Mouse (Mus musculus) midbrain, postnatal 0 days (tissue): ENCODE measurements at regions not wholly inside any gene's neighbourhood (a gene's known extent, or its start where the extent isn't known, plus 50 kb on each side); places are given as distances from the start of the nearest gene placed in this dataset.
A peak's percentile ranks its signal among the peaks of the same experiment; 100 is the strongest.
"Not testable (repeated sequence)": the region's sequence is repeated elsewhere in the genome, so short reads cannot be mapped to it uniquely, and the experiment has no call there.

ENCODE experiments used
- ATAC-seq: fragments of 200-750 bp; cut with Nextera tagmentation; 2 replicates; pipeline ENCODE4 v1.8.0; 2017; ENCODE audit warnings: moderate number of reproducible peaks, mild to moderate bottlenecking, moderate TSS enrichment, moderate library complexity; ENCODE audit not compliant: low FRiP score
- DNase-seq: peaks from one replicate; pipeline ENCODE4 v3.0.0-alpha.2; 2015; ENCODE audit warnings: low spot score
- H3K27ac ChIP-seq: fragments of 300-500 bp; sonication (generic); 2 replicates; pipeline ENCODE4 v1.5.1; 2014; ENCODE audit warnings: low read depth, mild to moderate bottlenecking, low read length, mixed read lengths
- H3K27me3 ChIP-seq: fragments of 300-500 bp; sonication (generic); 2 replicates; pipeline ENCODE4 v1.6.1; 2014; ENCODE audit warnings: low read length, control low read depth, mixed read lengths; ENCODE audit not compliant: insufficient read depth
- H3K36me3 ChIP-seq: fragments of 300-500 bp; sonication (generic); 2 replicates; pipeline ENCODE4 v1.6.1; 2014; ENCODE audit warnings: low read length, control low read depth, mixed read lengths; ENCODE audit not compliant: insufficient read depth
- H3K4me1 ChIP-seq: fragments of 300-500 bp; sonication (generic); 2 replicates; pipeline ENCODE4 v1.6.1; 2014; ENCODE audit warnings: mild to moderate bottlenecking, control low read depth, antibody characterized with exemption, low read length, mixed read lengths; ENCODE audit not compliant: insufficient read depth
- H3K4me2 ChIP-seq: fragments of 300-500 bp; sonication (generic); 2 replicates; pipeline ENCODE4 v1.6.1; 2014; ENCODE audit warnings: low read depth, mild to moderate bottlenecking, low read length, mixed read lengths; ENCODE audit not compliant: poor library complexity, severe bottlenecking
- H3K4me3 ChIP-seq: fragments of 300-500 bp; sonication (generic); 2 replicates; pipeline ENCODE4 v1.5.1; 2014; ENCODE audit warnings: low read depth, mild to moderate bottlenecking, low read length, moderate library complexity
- H3K9ac ChIP-seq: fragments of 300-500 bp; sonication (generic); replicated peaks from 2 replicates; pipeline ENCODE4 v1.6.1; 2014; ENCODE audit warnings: mild to moderate bottlenecking, low read length, moderate library complexity, mixed read lengths; ENCODE audit not compliant: poor library complexity, severe bottlenecking
- H3K9me3 ChIP-seq: fragments of 300-500 bp; sonication (generic); 2 replicates; pipeline ENCODE4 v1.6.1; 2016; ENCODE audit warnings: low read length, control low read depth
- CTCF ChIP-seq: IDR thresholded peaks from 2 replicates; pipeline ENCODE4 v1.5.1; 2016; ENCODE audit warnings: antibody characterized with exemption, mild to moderate bottlenecking
- WGBS: fragments of 180-500 bp; shearing (Covaris S2); extraction: QIAGEN DNeasy Blood & Tissue Kit; methylation state at CpG from one replicate; pipeline ENCODE4 v1.1.7; 2014; 5-methylcytosine and 5-hydroxymethylcytosine counted together

- H3K27me3 ChIP-seq = no peaks in the 10 kb centered on the region
- peak; percentile 2 for DNase-seq
- no peak overlapping the region for H3K9ac ChIP-seq
- H3K36me3 ChIP-seq = no peaks in the 10 kb centered on the region
- no peak overlapping the region for H3K4me3 ChIP-seq
- WGBS = 52% methylated on average over 2 of the region's 2 CpGs
- no peak overlapping the region for H3K27ac ChIP-seq
- no peaks in the 10 kb centered on the region for H3K4me1 ChIP-seq
- TF ChIP-seq CTCF = no peak
- H3K9me3 ChIP-seq = no peaks in the 10 kb centered on the region
- no peak for ATAC-seq
- H3K4me2 ChIP-seq = no peak overlapping the region
Measured at GRCm38 (mm10) chr2:107935336-107935735, 644.9 kb downstream of the Kcna4 start.

- no peaks in the 10 kb centered on the region for H3K27me3 ChIP-seq
- ATAC-seq = no peak
- WGBS = 68% methylated on average over 2 of the region's 2 CpGs
Measured at GRCm38 (mm10) chr2:107935775-107936174, 645.3 kb downstream of the Kcna4 start.

DNA sequence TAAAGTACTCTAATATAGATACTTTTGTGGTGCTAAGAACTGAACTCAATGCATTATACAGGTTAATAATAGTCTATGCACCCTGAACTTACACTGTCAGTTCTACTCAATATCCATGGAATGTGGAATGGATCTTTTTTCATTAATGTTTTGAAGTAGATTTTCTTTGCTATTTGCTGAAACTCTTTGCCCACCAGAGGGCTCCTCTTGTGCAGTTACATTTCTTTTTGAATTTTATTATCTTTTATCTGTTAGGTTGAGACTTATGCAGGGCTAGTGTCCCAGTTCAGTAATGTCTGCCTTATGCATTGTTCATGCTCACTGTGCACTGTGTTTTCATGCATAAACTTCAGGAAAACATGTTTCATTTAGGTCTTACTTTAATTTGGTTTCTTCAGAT lies 650.9 kb downstream of the Kcna4 start:
- Histone ChIP-seq H3K9me3 (no peaks in the 10 kb centered on the region), H3K9ac (no peak overlapping the region), H3K4me2 (no peak overlapping the region), H3K36me3 (no peaks in the 10 kb centered on the region), H3K4me1 (no peaks in the 10 kb centered on the region), H3K27ac (no peak overlapping the region), H3K4me3 (no peak overlapping the region), H3K27me3 (no peaks in the 10 kb centered on the region)
- TF ChIP-seq CTCF = peak; percentile 52
- no peak for ATAC-seq
- DNase-seq = peak; percentile 2

More at GRCm38 (mm10) chr2:107935775-107936174, 645.3 kb downstream of the Kcna4 start:
- no peak for TF ChIP-seq CTCF
- H3K4me2 ChIP-seq = no peak overlapping the region
- no peak overlapping the region for H3K4me3 ChIP-seq
- no peak overlapping the region for H3K27ac ChIP-seq
- no peaks in the 10 kb centered on the region for H3K9me3 ChIP-seq
- no peaks in the 10 kb centered on the region for H3K4me1 ChIP-seq
- H3K9ac ChIP-seq = no peak overlapping the region
- no peaks in the 10 kb centered on the region for H3K36me3 ChIP-seq
- DNase-seq = peak; percentile 30

- no peak overlapping the region for H3K4me3 ChIP-seq
- no peak overlapping the region for H3K4me2 ChIP-seq
- no peak overlapping the region for H3K27ac ChIP-seq
- no peak overlapping the region for H3K9ac ChIP-seq
- peak; percentile 71 for TF ChIP-seq CTCF
- WGBS = 2% methylated on average over 3 of the region's 3 CpGs
- DNase-seq (peak; percentile 69), ATAC-seq (no peak)
- no peaks in the 10 kb centered on the region for H3K27me3 ChIP-seq
- no peaks in the 10 kb centered on the region for H3K36me3 ChIP-seq
- no peaks in the 10 kb centered on the region for H3K9me3 ChIP-seq
- H3K4me1 ChIP-seq = no peaks in the 10 kb centered on the region
Measured at GRCm38 (mm10) chr2:107945837-107946451, 655.5 kb downstream of the Kcna4 start.

GRCm38 (mm10) chr2:107955608-107956127 lies 665.2 kb downstream of the Kcna4 start:
- WGBS = 89% methylated on average over 9 of the region's 9 CpGs
- not testable (repeated sequence) for DNase-seq

GRCm38 (mm10) chr2:107963921-107964320 lies 673.5 kb downstream of the Kcna4 start:
- not testable (repeated sequence) for H3K27me3 ChIP-seq
- 91% methylated on average over 8 of the region's 8 CpGs for WGBS

More at GRCm38 (mm10) chr2:107955608-107956127, 665.2 kb downstream of the Kcna4 start:
- H3K4me3 ChIP-seq, H3K4me2 ChIP-seq, H3K36me3 ChIP-seq, H3K4me1 ChIP-seq, H3K9me3 ChIP-seq, H3K9ac ChIP-seq, H3K27me3 ChIP-seq, H3K27ac ChIP-seq, ATAC-seq: not testable (repeated sequence)

More at GRCm38 (mm10) chr2:107963921-107964320, 673.5 kb downstream of the Kcna4 start:
- not testable (repeated sequence) for H3K4me1 ChIP-seq, DNase-seq, ATAC-seq, H3K9me3 ChIP-seq, H3K27ac ChIP-seq, H3K4me2 ChIP-seq, H3K4me3 ChIP-seq, H3K36me3 ChIP-seq, H3K9ac ChIP-seq
